Mouse (Mus musculus) hindbrain, embryonic 14.5 days (tissue): ENCODE measurements around the gene Myo18a. TPM values are rescaled to one million over a fixed set of nuclear protein-coding genes. Genes with fewer than 3 reads are reported as not detected.

Experiments
- ATAC-seq: fragments of 200-750 bp; cut with Nextera tagmentation; 2 replicates; pipeline ENCODE4 v1.8.0; 2017; ENCODE audit warnings: moderate number of reproducible peaks, mild to moderate bottlenecking, moderate TSS enrichment, moderate library complexity; ENCODE audit not compliant: low FRiP score
- DNase-seq: peaks from one replicate; pipeline ENCODE4 v3.0.0-alpha.2; 2015; ENCODE audit warnings: low spot score
- H3K27ac ChIP-seq: fragments of 300-500 bp; sonication (generic); 2 replicates; pipeline ENCODE4 v1.5.1; 2014; ENCODE audit warnings: mild to moderate bottlenecking, moderate library complexity
- H3K27me3 ChIP-seq: fragments of 300-500 bp; sonication (generic); 2 replicates; pipeline ENCODE4 v1.6.1; 2014; ENCODE audit warnings: mild to moderate bottlenecking, low read length, mixed read lengths; ENCODE audit not compliant: control insufficient read depth, insufficient read depth
- H3K36me3 ChIP-seq: fragments of 300-500 bp; sonication (generic); replicated peaks from 2 replicates; pipeline ENCODE4 v1.6.1; 2014; ENCODE audit not compliant: control insufficient read depth, insufficient read depth
- H3K4me1 ChIP-seq: fragments of 300-500 bp; sonication (generic); replicated peaks from 2 replicates; pipeline ENCODE4 v1.6.1; 2014; ENCODE audit warnings: antibody characterized with exemption, low read length, mixed read lengths; ENCODE audit not compliant: control insufficient read depth, insufficient read depth
- H3K4me2 ChIP-seq: fragments of 300-500 bp; sonication (generic); replicated peaks from 2 replicates; pipeline ENCODE4 v1.6.1; 2014; ENCODE audit warnings: mild to moderate bottlenecking, moderate library complexity
- H3K4me3 ChIP-seq: fragments of 300-500 bp; sonication (generic); replicated peaks from 2 replicates; pipeline ENCODE4 v1.5.1; 2014; ENCODE audit warnings: mild to moderate bottlenecking, low read length
- H3K9ac ChIP-seq: fragments of 300-500 bp; sonication (generic); 2 replicates; pipeline ENCODE4 v1.6.1; 2014
- H3K9me3 ChIP-seq: fragments of 300-500 bp; sonication (generic); 2 replicates; pipeline ENCODE4 v1.6.1; 2016; ENCODE audit warnings: low read length; ENCODE audit not compliant: control insufficient read depth
- WGBS: fragments of 180-500 bp; shearing (Covaris S2); extraction: QIAGEN DNeasy Blood & Tissue Kit; methylation state at CpG from one replicate; pipeline ENCODE4 v1.1.7; 2014; 5-methylcytosine and 5-hydroxymethylcytosine counted together
- polyA plus RNA-seq: library from polyadenylated mRNA; unstranded; fragments of >200 nt; fragmentation: Nextera tagmentation; extraction: Ambion mirVana; gene quantifications from 2 replicates; pipeline ENCODE4 v1.2.1, GENCODE M21; 2014

Myo18a gene
- polyA plus RNA-seq, 1 experiment from 2014 or later, result 42.1 TPM

DNA sequence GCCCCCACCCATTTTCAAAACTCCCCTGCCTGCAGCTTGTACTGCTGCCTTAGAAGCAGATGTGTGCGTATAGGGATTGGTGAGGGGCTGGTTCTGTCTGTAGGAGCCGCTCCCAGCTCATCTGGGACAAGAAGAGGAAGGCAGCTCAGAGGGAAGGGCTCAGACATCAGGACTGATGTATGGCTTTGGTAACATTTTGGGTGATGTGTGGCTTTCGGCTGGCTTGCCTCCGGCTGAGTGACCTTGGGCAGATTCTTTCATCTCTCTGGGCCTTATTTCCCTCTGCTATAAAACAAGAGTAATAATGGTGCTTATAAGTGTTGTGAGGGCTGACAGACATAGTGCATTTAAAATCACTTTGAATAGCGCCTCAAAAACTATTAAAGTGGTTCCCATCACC lies 26.5 kb downstream of the Myo18a start:
- no peak overlapping the region for H3K4me3 ChIP-seq
- no peaks in the 10 kb centered on the region for H3K9me3 ChIP-seq
- no peak overlapping the region for H3K9ac ChIP-seq
- no peak for DNase-seq
- 87% methylated on average over 5 of the region's 5 CpGs for WGBS
- ATAC-seq, result no peak
- H3K4me2 ChIP-seq, result no peak overlapping the region
- H3K27me3 ChIP-seq, result no peaks in the 10 kb centered on the region
- H3K4me1 ChIP-seq, result peaks cover 50% of the 10 kb centered on the region
- H3K36me3 ChIP-seq, result no peaks in the 10 kb centered on the region
- no peak overlapping the region for H3K27ac ChIP-seq

GRCm38 (mm10) chr11:77790286-77790685 lies 27.2 kb downstream of the Myo18a start:
- Histone ChIP-seq H3K9ac (peak overlapping the region; percentile 2; the same call in 1 of the 2 replicates), H3K27ac (peak overlapping the region; percentile 52)
- DNase-seq, result no peak

DNA sequence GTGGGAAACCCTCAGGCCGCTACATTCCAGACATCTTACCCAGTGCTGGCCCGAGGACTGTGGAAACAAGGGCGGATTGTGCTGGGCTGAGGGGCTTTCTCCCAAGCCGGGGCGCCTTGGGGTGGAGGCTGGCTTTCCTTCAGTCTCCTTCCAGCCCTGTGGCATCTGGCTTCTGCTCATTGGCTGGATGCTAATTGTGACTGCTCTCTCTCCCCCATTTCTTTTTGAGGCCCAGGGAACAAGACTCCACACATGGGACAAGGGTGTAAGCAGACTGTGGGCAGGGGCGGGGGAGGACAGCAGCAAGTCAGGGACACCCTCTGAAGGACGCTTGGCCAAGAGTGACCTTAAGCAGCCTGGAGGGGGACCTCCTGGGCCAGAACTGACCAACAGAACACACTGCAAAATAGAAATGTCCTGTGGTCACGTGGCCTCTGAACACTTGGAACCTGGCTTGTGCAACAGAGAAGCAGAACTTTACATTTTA lies 28.2 kb downstream of the Myo18a start:
- H3K4me2 ChIP-seq, result no peak overlapping the region
- 40% methylated on average over 8 of the region's 8 CpGs for WGBS
- peak overlapping the region; percentile 52 for H3K27ac ChIP-seq
- H3K27me3 ChIP-seq, result no peaks in the 10 kb centered on the region
- H3K4me3 ChIP-seq, result no peak overlapping the region
- no peaks in the 10 kb centered on the region for H3K9me3 ChIP-seq
- no peak for ATAC-seq
- H3K9ac ChIP-seq, result 0 out of 2 replicates have a peak overlapping the region, but pooled peaks have one; percentile 2
- DNase-seq, result no peak
- H3K4me1 ChIP-seq, result peaks cover 34% of the 10 kb centered on the region
- no peaks in the 10 kb centered on the region for H3K36me3 ChIP-seq

More at GRCm38 (mm10) chr11:77790286-77790685, 27.2 kb downstream of the Myo18a start:
- Histone ChIP-seq H3K4me2 (no peak overlapping the region), H3K36me3 (no peaks in the 10 kb centered on the region), H3K4me1 (peaks cover 44% of the 10 kb centered on the region), H3K4me3 (no peak overlapping the region), H3K9me3 (no peaks in the 10 kb centered on the region), H3K27me3 (no peaks in the 10 kb centered on the region)
- ATAC-seq, result no peak
- 38% methylated on average over 9 of the region's 9 CpGs for WGBS

DNA sequence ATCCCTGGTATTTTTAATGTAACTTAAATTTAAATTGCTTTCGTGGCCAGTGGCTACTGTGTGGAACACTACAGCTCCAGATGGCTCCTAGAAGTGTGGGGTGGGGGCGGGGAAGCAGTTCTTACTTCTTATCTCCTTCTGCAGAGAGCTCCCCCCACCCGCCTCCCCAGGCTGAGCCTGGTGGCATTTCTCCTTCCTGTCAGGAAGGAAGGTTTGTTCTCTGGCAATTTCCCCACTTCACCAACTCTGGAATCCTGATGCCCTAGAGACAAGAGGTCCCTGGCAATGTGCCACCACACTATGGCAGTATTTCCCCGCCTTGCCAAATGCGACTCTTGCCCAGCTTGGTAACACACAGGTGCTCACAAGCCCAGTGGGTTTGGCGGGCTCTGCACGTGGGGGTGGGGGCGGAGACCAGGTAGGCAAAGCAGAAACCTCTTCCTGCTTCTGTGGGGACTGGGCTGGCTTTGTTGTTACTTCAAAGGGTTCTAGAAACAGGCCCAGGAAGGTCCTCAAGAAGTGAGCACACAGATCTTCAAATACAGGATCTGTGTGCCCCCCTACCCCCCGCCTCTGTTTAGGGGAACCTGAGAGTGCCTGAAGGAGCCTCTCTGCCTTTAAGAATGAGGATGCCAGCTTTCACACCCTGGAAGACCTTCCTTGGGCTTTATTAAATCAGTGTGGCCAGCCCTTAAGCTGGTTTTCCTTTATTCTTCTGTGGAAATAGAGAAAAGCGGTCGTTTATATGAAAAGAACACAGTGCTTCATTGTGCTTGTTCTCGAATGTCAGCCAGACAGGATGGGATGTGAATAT lies 28.9 kb downstream of the Myo18a start:
- DNase-seq (no peak), ATAC-seq (no peak)
- no peaks in the 10 kb centered on the region for H3K36me3 ChIP-seq
- no peaks in the 10 kb centered on the region for H3K27me3 ChIP-seq
- H3K9me3 ChIP-seq, result no peaks in the 10 kb centered on the region
- no peak overlapping the region for H3K4me2 ChIP-seq
- H3K4me1 ChIP-seq, result peaks cover 33% of the 10 kb centered on the region
- peak overlapping the region; percentile 52 for H3K27ac ChIP-seq
- H3K9ac ChIP-seq, result peak overlapping the region; percentile 26; the same call in 1 of the 2 replicates
- WGBS, result 53% methylated on average over 12 of the region's 12 CpGs
- H3K4me3 ChIP-seq, result no peak overlapping the region

DNA sequence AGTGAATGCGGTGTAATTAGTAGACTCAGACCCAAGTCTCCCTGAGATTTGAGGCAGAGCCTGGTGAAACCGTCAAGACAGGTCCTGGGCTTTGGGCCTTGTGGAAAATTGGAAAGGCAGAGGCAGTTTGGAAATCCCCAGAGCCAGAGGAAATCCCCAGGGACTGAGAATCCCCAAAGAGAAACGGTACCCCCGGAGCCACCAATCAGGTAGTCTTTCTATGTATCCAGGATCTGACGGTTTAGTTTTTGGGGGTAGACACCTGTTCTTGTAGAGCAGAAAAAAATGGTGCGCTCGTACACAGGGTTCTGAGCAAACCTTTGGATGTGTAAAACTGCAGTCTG lies 29.5 kb downstream of the Myo18a start:
- H3K27me3 ChIP-seq, result no peaks in the 10 kb centered on the region
- peaks cover 33% of the 10 kb centered on the region for H3K4me1 ChIP-seq
- DNase-seq, result no peak
- ATAC-seq, result no peak
- 0 out of 2 replicates have a peak overlapping the region, but pooled peaks have one; percentile 72 for H3K4me2 ChIP-seq
- H3K36me3 ChIP-seq, result no peaks in the 10 kb centered on the region
- no peaks in the 10 kb centered on the region for H3K9me3 ChIP-seq
- peak overlapping the region; percentile 52 for H3K27ac ChIP-seq
- 73% methylated on average over 7 of the region's 7 CpGs for WGBS
- H3K4me3 ChIP-seq, result no peak overlapping the region
- H3K9ac ChIP-seq, result 0 out of 2 replicates have a peak overlapping the region, but pooled peaks have one; percentile 26

DNA sequence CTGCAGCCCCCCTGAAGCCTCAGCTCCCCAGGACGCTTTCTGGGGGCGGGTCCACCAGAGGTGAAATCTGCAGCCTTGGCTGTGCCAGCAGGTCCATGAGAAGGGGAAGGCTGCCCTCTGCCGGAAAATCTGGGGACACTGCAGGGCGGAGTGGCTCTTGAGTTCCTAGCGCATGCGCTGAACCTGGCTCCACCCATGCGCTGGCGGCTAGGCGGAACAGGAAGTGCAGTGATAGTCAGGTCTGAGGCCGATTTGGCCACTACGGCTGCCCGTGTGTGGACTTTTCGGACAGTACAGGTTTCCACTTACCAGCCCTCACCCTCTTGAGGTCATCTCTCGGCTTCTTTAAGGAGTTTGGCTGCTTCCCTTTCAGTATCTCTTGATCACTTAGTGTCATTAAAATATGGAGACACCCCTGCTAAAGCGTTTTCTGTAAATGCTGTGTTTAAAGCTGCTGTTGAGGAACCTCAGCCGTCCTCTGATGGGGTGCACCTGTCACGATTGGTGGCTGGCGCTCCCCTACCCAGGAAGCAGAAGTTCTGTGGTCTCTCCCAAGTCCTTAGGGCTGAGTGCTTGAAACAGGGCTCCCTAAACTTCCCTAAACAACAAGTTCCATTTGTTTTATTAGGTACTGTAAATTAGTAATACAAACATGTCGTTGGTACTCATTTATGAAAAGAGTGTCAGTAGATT lies 30.3 kb downstream of the Myo18a start:
- Histone ChIP-seq H3K27ac (peak overlapping the region; percentile 52; the same call in 1 of the 2 replicates), H3K4me2 (peak overlapping the region; percentile 72), H3K4me1 (peaks cover 33% of the 10 kb centered on the region), H3K9me3 (no peaks in the 10 kb centered on the region), H3K27me3 (no peaks in the 10 kb centered on the region), H3K36me3 (no peaks in the 10 kb centered on the region), H3K9ac (peak overlapping the region; percentile 56), H3K4me3 (peak overlapping the region; percentile 36)
- 6% methylated on average over 19 of the region's 19 CpGs for WGBS
- ATAC-seq (peak; percentile 90), DNase-seq (peak; percentile 97)

DNA sequence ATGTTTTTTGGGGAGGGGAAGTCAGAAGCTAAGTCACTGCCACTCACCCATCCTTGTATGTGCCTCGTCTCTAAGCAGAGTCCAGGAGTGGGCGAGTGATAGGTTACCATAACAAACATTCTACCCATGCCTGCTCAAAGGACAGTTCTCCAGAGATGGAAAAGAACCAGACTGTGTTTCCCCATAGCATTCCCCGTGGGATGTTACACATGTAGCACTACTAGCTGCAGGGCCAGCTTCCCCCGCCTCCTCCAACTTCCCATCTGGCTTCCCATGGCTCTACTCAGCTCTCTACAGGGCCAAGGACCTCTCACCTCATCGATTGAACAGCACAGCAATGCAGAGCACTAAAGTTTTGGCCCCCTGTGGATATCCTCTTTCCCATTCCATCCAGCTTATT lies 32.2 kb downstream of the Myo18a start:
- peaks cover 30% of the 10 kb centered on the region for H3K4me1 ChIP-seq
- H3K9ac ChIP-seq, result no peak overlapping the region
- DNase-seq, result no peak
- H3K36me3 ChIP-seq, result no peaks in the 10 kb centered on the region
- H3K4me2 ChIP-seq, result no peak overlapping the region
- 82% methylated on average over 5 of the region's 5 CpGs for WGBS
- no peak overlapping the region for H3K4me3 ChIP-seq
- no peak for ATAC-seq
- no peaks in the 10 kb centered on the region for H3K27me3 ChIP-seq
- H3K27ac ChIP-seq, result no peak overlapping the region
- no peaks in the 10 kb centered on the region for H3K9me3 ChIP-seq

- H3K9ac ChIP-seq, result no peak overlapping the region
- no peak overlapping the region for H3K4me3 ChIP-seq
- WGBS, result 78% methylated on average over 9 of the region's 9 CpGs
- H3K27me3 ChIP-seq, result no peaks in the 10 kb centered on the region
- no peak for DNase-seq
- no peak for ATAC-seq
- H3K9me3 ChIP-seq, result no peaks in the 10 kb centered on the region
- no peak overlapping the region for H3K27ac ChIP-seq
- H3K4me2 ChIP-seq, result no peak overlapping the region
- H3K36me3 ChIP-seq, result no peaks in the 10 kb centered on the region
- H3K4me1 ChIP-seq, result 0 out of 2 replicates have a peak, but pooled peaks cover 6% of the 10 kb centered on the region
Observed at GRCm38 (mm10) chr11:77800491-77800868, 37.4 kb downstream of the Myo18a start.
